Mouse (Mus musculus): ENCODE measurements around the gene Wwox. TPM values are rescaled to one million over a fixed set of nuclear protein-coding genes. Genes with fewer than 3 reads are reported as not detected.

Gene Wwox
- polyA plus RNA-seq, 1 experiment from 2014 or later: 10.4 TPM

DNA sequence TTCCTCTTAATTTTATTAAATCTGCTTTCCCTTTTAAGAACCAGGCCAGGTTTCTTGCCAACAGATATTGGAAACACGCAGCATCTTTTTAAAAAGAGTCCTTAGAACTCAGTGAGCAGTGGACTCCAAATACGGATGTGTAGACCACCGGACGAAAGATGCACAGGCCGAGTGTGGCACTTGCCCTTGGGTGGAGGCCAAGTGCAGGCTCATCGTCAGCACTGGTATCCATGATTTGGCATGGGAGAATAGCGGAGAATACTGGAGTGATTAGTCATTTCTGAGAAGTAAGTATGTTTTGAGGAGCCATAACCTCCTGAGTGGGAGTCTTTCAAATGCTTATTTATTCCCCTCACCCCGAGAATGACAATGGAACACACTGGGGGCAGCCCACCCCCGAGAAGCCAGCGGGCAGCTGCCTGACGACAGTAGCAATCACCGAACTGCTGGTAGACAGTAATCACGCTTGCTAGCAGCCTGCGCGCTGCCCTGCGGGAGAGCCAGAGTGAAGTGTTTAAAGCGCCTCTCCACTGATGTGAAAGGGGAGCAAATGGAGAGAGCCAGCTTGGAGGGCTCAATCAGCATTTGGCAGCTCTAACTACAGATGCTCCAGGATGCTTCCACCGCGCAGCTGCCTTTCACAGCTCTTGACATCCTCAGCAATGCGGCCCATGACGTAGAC, 29.2 kb downstream of the Wwox start:
- Histone ChIP-seq H3K4me3 (no peak overlapping the region), H3K4me1 (replicated peaks) (no peaks in the 10 kb centered on the region; the same call in 1 of the 2 replicates), H3K27me3 (replicated peaks) (no peaks in the 10 kb centered on the region), H3K27ac (ENCODE audit: poor library complexity, severe bottlenecking) (no peak overlapping the region), H3K9me3 (replicated peaks) (peaks cover 8% of the 10 kb centered on the region; the same call in 1 of the 2 replicates), H3K36me3 (peaks cover 11% of the 10 kb centered on the region), H3K4me2 (no peak overlapping the region), H3K9ac (no peak overlapping the region)
- 76% methylated on average over 21 of the region's 21 CpGs for WGBS
- no peak for ATAC-seq (ENCODE audit: insufficient number of reproducible peaks, low FRiP score)

DNA sequence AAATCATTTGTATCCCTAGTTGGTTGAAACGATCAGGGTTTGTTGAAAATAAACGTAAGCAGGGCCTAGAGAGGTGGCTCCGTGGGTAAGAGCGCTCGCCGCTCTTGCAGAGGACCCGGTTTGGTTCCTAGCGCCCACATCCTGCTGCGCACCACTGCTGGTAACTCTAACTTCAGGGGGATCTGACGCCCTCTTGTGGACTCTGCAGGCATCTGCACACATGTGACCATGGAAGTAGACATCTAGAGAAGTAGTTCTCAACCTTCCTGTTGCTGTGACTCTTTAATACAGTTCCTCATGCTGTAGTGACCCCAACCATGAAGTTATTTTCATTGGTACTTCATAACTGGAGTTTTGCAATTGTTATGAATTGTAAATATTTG, 29.7 kb downstream of the Wwox start:
- Histone ChIP-seq H3K4me2 (no peak overlapping the region), H3K4me1 (replicated peaks) (no peaks in the 10 kb centered on the region; the same call in 1 of the 2 replicates), H3K9me3 (replicated peaks) (peaks cover 8% of the 10 kb centered on the region; the same call in 1 of the 2 replicates), H3K4me3 (no peak overlapping the region), H3K27me3 (replicated peaks) (no peaks in the 10 kb centered on the region), H3K9ac (no peak overlapping the region), H3K36me3 (peaks cover 11% of the 10 kb centered on the region), H3K27ac (ENCODE audit: poor library complexity, severe bottlenecking) (no peak overlapping the region)
- WGBS: 92% methylated on average over 10 of the region's 10 CpGs
- no peak for ATAC-seq (ENCODE audit: insufficient number of reproducible peaks, low FRiP score)

DNA sequence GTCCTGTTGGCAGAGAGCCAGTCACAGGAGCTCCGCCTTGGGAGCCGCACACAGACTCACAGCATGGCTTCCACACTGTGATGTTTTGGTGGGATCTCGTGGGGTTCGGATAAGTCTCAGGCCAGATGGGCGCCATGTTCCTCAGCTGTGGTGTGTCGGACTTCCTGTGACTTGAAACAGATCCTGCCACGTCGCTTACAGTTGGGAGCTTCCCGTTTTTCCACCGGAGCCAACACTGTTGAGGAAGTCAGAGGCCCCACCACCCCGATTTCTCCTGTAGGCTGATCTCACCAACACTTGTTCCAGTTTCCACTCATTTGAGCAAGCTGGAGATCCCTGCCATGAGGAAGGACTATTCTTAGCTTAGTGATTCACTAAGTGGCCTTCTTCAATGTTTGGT, 34.1 kb downstream of the Wwox start:
- no peak overlapping the region for H3K9ac ChIP-seq
- WGBS: 80% methylated on average over 11 of the region's 11 CpGs
- no peak for ATAC-seq (ENCODE audit: insufficient number of reproducible peaks, low FRiP score)

GRCm38 (mm10) chr8:114476919-114477318, 37.5 kb downstream of the Wwox start:
- WGBS: 60% methylated on average over 10 of the region's 10 CpGs
- no peak overlapping the region for H3K4me2 ChIP-seq
- H3K9me3 ChIP-seq (replicated peaks): no peaks in the 10 kb centered on the region
- no peak overlapping the region for H3K27ac ChIP-seq (ENCODE audit: poor library complexity, severe bottlenecking)
- no peaks in the 10 kb centered on the region for H3K36me3 ChIP-seq
- H3K9ac ChIP-seq: no peak overlapping the region
- no peak overlapping the region for H3K4me3 ChIP-seq
- no peak for ATAC-seq (ENCODE audit: insufficient number of reproducible peaks, low FRiP score)
- peaks cover 10% of the 10 kb centered on the region; the same call in 1 of the 2 replicates for H3K4me1 ChIP-seq (replicated peaks)
- H3K27me3 ChIP-seq (replicated peaks): no peaks in the 10 kb centered on the region

More for the DNA sequence above, 34.1 kb downstream of the Wwox start:
- Histone ChIP-seq H3K27ac (ENCODE audit: poor library complexity, severe bottlenecking) (no peak overlapping the region), H3K4me2 (no peak overlapping the region), H3K36me3 (peaks cover 9% of the 10 kb centered on the region), H3K27me3 (replicated peaks) (no peaks in the 10 kb centered on the region), H3K9me3 (replicated peaks) (peaks cover 8% of the 10 kb centered on the region; the same call in 1 of the 2 replicates), H3K4me3 (no peak overlapping the region), H3K4me1 (replicated peaks) (peaks cover 10% of the 10 kb centered on the region; the same call in 1 of the 2 replicates)

GRCm38 (mm10) chr8:114477790-114478189, 38.3 kb downstream of the Wwox start:
- no peak for ATAC-seq (ENCODE audit: insufficient number of reproducible peaks, low FRiP score)
- Histone ChIP-seq H3K4me3 (no peak overlapping the region), H3K9ac (no peak overlapping the region), H3K4me1 (replicated peaks) (peaks cover 10% of the 10 kb centered on the region; the same call in 1 of the 2 replicates), H3K27me3 (replicated peaks) (no peaks in the 10 kb centered on the region), H3K9me3 (replicated peaks) (no peaks in the 10 kb centered on the region), H3K27ac (ENCODE audit: poor library complexity, severe bottlenecking) (no peak overlapping the region), H3K4me2 (no peak overlapping the region), H3K36me3 (no peaks in the 10 kb centered on the region)
- 69% methylated on average over 8 of the region's 8 CpGs for WGBS

DNA sequence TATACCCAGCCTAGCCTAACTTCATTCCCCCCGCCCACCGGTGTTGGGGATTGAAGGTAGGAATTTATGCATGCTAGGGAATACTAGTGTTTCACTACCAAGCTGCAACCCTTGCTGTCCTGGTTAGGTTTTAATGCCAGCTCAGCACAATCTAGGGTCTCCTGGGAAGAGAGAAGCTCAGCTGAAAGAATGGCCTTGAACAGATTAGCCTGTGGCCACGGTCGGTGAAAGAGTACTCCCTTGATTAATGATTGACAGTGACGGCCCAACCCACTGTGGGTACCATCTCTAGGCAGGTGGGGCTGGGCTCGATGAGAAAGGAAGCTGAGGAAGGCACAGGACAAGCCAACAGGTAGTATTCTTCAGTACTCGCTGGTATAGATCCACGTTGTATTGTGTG, 40.3 kb downstream of the Wwox start:
- Histone ChIP-seq H3K36me3 (no peaks in the 10 kb centered on the region), H3K9ac (no peak overlapping the region), H3K27ac (ENCODE audit: poor library complexity, severe bottlenecking) (no peak overlapping the region), H3K27me3 (replicated peaks) (no peaks in the 10 kb centered on the region), H3K4me3 (no peak overlapping the region), H3K9me3 (replicated peaks) (no peaks in the 10 kb centered on the region), H3K4me2 (no peak overlapping the region), H3K4me1 (replicated peaks) (peaks cover 18% of the 10 kb centered on the region)
- ATAC-seq (ENCODE audit: insufficient number of reproducible peaks, low FRiP score): no peak
- WGBS: 74% methylated on average over 8 of the region's 8 CpGs

DNA sequence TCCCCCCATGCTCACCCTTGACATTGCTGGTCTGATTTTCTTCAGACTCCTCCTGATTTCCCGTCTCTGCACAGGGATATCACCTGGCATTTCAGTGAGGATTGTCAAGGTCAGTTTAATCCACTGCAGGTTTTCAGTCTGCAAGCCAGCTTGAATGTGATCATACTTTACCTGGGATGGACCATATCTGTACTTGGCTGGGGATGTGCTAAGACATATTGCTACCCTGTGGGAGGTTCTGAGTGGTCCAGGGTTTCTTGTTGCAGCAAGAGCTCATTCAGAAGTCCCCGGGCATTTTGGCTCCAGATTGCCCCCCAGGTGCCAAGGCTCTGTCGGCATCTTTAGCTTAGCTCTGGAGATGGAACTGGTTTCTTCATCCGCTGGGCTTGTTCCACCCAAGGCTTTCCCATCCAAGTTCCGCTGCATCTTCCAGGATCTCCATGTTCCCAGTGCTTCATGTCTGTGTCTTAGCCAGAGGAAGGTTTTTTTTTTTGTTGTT, 52.3 kb downstream of the Wwox start:
- Histone ChIP-seq H3K27ac (ENCODE audit: poor library complexity, severe bottlenecking) (no peak overlapping the region), H3K36me3 (no peaks in the 10 kb centered on the region)
- WGBS: 78% methylated on average over 5 of the region's 5 CpGs

GRCm38 (mm10) chr8:114499448-114500144, 60.1 kb downstream of the Wwox start:
- no peak overlapping the region for H3K4me3 ChIP-seq
- H3K9me3 ChIP-seq (replicated peaks): no peaks in the 10 kb centered on the region
- H3K36me3 ChIP-seq: no peaks in the 10 kb centered on the region
- no peak overlapping the region for H3K9ac ChIP-seq
- ATAC-seq (ENCODE audit: insufficient number of reproducible peaks, low FRiP score): no peak
- no peak overlapping the region for H3K4me2 ChIP-seq
- peaks cover 5% of the 10 kb centered on the region for H3K4me1 ChIP-seq (replicated peaks)
- WGBS: 81% methylated on average over 16 of the region's 16 CpGs
- H3K27me3 ChIP-seq (replicated peaks): 0 out of 2 replicates have a peak, but pooled peaks cover 11% of the 10 kb centered on the region
- no peak overlapping the region for H3K27ac ChIP-seq (ENCODE audit: poor library complexity, severe bottlenecking)

More for the DNA sequence above, 52.3 kb downstream of the Wwox start:
- H3K4me1 ChIP-seq (replicated peaks): 0 out of 2 replicates have a peak, but pooled peaks cover 4% of the 10 kb centered on the region
- H3K4me3 ChIP-seq: no peak overlapping the region
- H3K9me3 ChIP-seq (replicated peaks): no peaks in the 10 kb centered on the region
- no peak overlapping the region for H3K9ac ChIP-seq
- no peak overlapping the region for H3K4me2 ChIP-seq
- no peak for ATAC-seq (ENCODE audit: insufficient number of reproducible peaks, low FRiP score)
- no peaks in the 10 kb centered on the region for H3K27me3 ChIP-seq (replicated peaks)

DNA sequence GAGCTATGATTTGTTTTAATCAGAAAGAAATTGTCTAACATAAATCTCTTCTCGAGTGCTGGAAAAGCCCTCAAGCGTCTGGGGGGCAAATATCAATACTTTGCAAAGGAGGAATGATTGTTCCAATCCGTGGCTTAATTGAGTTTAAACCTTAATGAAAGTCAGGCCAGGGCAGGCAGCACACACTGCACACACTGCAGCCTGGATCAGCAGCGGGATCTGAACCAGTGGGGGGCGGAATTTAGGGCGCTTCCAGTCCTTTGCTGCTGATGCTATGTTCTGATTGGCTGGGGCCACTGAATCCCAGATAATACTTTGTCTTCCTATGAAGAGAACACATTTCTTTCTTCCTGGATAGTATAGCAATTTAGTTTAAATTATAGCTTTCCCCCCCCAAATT, 62.5 kb downstream of the Wwox start:
- ATAC-seq (ENCODE audit: insufficient number of reproducible peaks, low FRiP score): no peak
- H3K9me3 ChIP-seq (replicated peaks): no peaks in the 10 kb centered on the region
- 74% methylated on average over 6 of the region's 6 CpGs for WGBS
- no peak overlapping the region for H3K4me2 ChIP-seq
- peaks cover 21% of the 10 kb centered on the region for H3K4me1 ChIP-seq (replicated peaks)
- H3K27me3 ChIP-seq (replicated peaks): 0 out of 2 replicates have a peak, but pooled peaks cover 11% of the 10 kb centered on the region
- no peak overlapping the region for H3K4me3 ChIP-seq
- H3K9ac ChIP-seq: no peak overlapping the region
- no peaks in the 10 kb centered on the region for H3K36me3 ChIP-seq
- H3K27ac ChIP-seq (ENCODE audit: poor library complexity, severe bottlenecking): no peak overlapping the region

DNA sequence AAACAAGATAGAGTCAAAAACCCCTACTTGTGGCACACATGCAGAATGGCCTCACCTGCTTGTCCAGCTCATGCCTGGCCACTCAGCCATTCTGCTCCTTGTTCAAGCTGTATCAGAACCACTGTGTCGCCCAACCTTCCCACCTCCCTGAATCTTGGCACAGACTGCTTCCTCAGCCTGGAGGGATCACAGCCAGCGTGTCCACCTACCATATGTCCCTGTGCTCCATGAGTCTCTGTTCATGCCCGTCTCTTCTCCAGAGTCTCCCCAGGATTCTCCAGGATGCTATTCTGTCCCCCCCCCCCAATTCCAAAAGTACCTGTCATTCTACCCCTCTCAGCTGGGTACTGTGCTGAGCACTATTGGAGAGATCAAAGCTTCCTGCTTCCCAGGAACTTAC, 63.7 kb downstream of the Wwox start:
- Histone ChIP-seq H3K4me3 (no peak overlapping the region), H3K4me1 (replicated peaks) (peaks cover 21% of the 10 kb centered on the region), H3K4me2 (no peak overlapping the region), H3K27me3 (replicated peaks) (0 out of 2 replicates have a peak, but pooled peaks cover 11% of the 10 kb centered on the region), H3K27ac (ENCODE audit: poor library complexity, severe bottlenecking) (no peak overlapping the region), H3K36me3 (no peaks in the 10 kb centered on the region), H3K9ac (no peak overlapping the region), H3K9me3 (replicated peaks) (no peaks in the 10 kb centered on the region)
- 83% methylated on average over 3 of the region's 3 CpGs for WGBS
- no peak for ATAC-seq (ENCODE audit: insufficient number of reproducible peaks, low FRiP score)

GRCm38 (mm10) chr8:114504889-114505288, 65.4 kb downstream of the Wwox start:
- Histone ChIP-seq H3K9ac (no peak overlapping the region), H3K4me1 (replicated peaks) (peaks cover 21% of the 10 kb centered on the region), H3K9me3 (replicated peaks) (no peaks in the 10 kb centered on the region), H3K36me3 (no peaks in the 10 kb centered on the region), H3K27me3 (replicated peaks) (0 out of 2 replicates have a peak, but pooled peaks cover 3% of the 10 kb centered on the region), H3K4me3 (0 out of 2 replicates have a peak overlapping the region, but pooled peaks have one; percentile 12), H3K4me2 (peak overlapping the region; percentile 54), H3K27ac (ENCODE audit: poor library complexity, severe bottlenecking) (no peak overlapping the region)
- peak; percentile 63 for ATAC-seq (ENCODE audit: insufficient number of reproducible peaks, low FRiP score)
- WGBS: 36% methylated on average over 11 of the region's 11 CpGs
